Mouse (Mus musculus): Measurements from ENCODE around the gene 2610528J11Rik. TPM values are rescaled to one million over a fixed set of nuclear protein-coding genes. Genes with fewer than 3 reads are reported as not detected.
A peak's percentile ranks its signal among the peaks of the same experiment; 100 is the strongest.

The 2610528J11Rik gene
- total and polyA plus RNA-seq, 3 experiments, result not detected

DNA sequence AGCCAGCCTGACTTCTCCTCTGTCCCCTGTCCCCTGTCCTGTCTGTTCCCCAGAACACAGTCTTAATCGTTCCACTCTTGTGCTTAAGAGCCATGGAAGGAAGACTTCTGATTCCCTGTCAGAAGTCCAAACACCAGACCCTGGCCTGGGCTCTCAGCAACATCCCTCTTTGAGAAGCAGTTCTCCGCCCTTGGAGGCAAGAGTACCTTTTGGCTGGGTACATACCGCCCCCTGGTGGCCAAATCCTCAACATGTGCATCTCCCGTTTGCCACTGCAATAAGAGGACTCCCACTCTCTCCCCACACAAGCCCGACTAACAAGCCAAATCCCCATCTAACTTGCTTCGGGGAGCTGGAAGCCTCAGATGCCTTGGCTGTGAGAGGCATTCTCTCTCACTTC lies 49.3 kb downstream of the 2610528J11Rik start:
- in situ Hi-C loops (cut with MboI; ENCODE audit: low pct_ligation_motif_present, low pct_unique_long_range_greater_than_20kb, low sequenced_read_pairs), result no loop called here
- Histone ChIP-seq H3K36me3 (replicated peaks in 1 of 2; ENCODE audit: control insufficient read depth in 1 of 2, insufficient read depth in 1 of 2, low read length in 1 of 2) (no peaks in the 10 kb centered on the region), H3K27ac (ENCODE audit: insufficient read depth, low read depth) (no peak overlapping the region), H3K9me3 (replicated peaks; ENCODE audit: low read length) (peaks cover 9% of the 10 kb centered on the region), H3K27me3 (replicated peaks) (peaks cover 93% of the 10 kb centered on the region), H3K9ac (ENCODE audit: insufficient read depth, low read depth) (no peak overlapping the region), H3K4me2 (ENCODE audit: insufficient read depth, low read depth, poor library complexity, severe bottlenecking) (no peak overlapping the region), H3K79me2 (replicated peaks; ENCODE audit: control insufficient read depth, extremely low read depth, insufficient read depth, poor library complexity, severe bottlenecking) (no peaks in the 10 kb centered on the region), H3K4me3 (replicated peaks in 1 of 3; ENCODE audit: low read depth in 2 of 3, low read length in 2 of 3, poor library complexity in 1 of 3) (no peak overlapping the region), H3K4me1 (ENCODE audit: control insufficient read depth in 1 of 2, insufficient read depth in 2 of 2) (peaks cover 4% of the 10 kb centered on the region in 2 experiments; a peak in 2 of 4 replicates)
- peak; percentile 77 for DNase-seq (ENCODE audit: extremely low read depth)
- dilution Hi-C loops (cut with MboI; ENCODE audit: extremely low pct_ligation_motif_present, extremely low pct_unique_long_range_greater_than_20kb, low sequenced_read_pairs), result no loop called here
- TF ChIP-seq MYC (IDR thresholded peaks at IDR 0.05; ENCODE audit: low read depth, low read length), result peak; percentile 68; the same call in 1 of the 2 replicates
- TF ChIP-seq CTCF (conservative IDR thresholded peaks at IDR 0.05 in 1 of 2, IDR thresholded peaks at IDR 0.05 in 1 of 2; ENCODE audit: low read depth in 2 of 2, low read length in 2 of 2), result peak; percentile 81 to 84
- no peak for TF ChIP-seq TCF12 (IDR thresholded peaks at IDR 0.05; ENCODE audit: low read depth, low read length)
- no peak for TF ChIP-seq RCOR1 (conservative IDR thresholded peaks at IDR 0.05; ENCODE audit: low read depth, low read length)
- TF ChIP-seq SMC3 (IDR thresholded peaks at IDR 0.05; ENCODE audit: low read depth, low read length), result peak; percentile 52
- TF ChIP-seq USF2 (conservative IDR thresholded peaks at IDR 0.05; ENCODE audit: low read depth, low read length), result no peak
- no peak for TF ChIP-seq E2F4 (IDR thresholded peaks at IDR 0.05; ENCODE audit: insufficient replicate concordance, low read depth, low read length)
- no peak for TF ChIP-seq UBTF (IDR thresholded peaks at IDR 0.05; ENCODE audit: low read depth, low read length)
- no peak for TF ChIP-seq MXI1 (IDR thresholded peaks at IDR 0.05; ENCODE audit: low read depth, low read length)
- TF ChIP-seq ZC3H11A (IDR thresholded peaks at IDR 0.05; ENCODE audit: low read depth, low read length), result no peak
- no peak for TF ChIP-seq KAT2A (IDR thresholded peaks at IDR 0.05; ENCODE audit: insufficient replicate concordance, low read length)
- no peak for TF ChIP-seq NELFE (IDR thresholded peaks at IDR 0.05; ENCODE audit: low read depth, low read length)
- peak; percentile 78 for TF ChIP-seq RAD21 (IDR thresholded peaks at IDR 0.05; ENCODE audit: low read depth, low read length)

DNA sequence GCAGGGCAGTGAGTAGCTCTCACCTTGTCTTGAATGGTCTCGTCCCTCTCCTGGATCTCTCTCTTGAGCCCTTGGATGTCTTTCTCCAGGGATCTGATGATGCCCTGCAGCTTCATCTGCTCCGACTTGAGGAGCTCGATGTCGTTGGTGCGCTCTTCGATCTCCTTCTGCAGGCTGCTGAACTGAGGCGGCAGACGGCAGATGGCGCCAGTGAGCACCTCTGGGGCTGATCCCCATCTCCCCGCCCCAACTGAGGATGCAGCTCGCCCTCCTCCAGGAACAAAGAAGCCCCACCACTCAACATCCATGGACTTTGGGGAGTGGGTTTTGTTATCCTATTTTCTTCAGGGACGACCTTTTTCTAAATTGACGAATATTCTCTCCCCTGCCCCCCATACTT lies 52.5 kb downstream of the 2610528J11Rik start:
- dilution Hi-C loops (cut with MboI; ENCODE audit: extremely low pct_ligation_motif_present, extremely low pct_unique_long_range_greater_than_20kb, low sequenced_read_pairs), result no loop called here
- Histone ChIP-seq H3K4me1 (ENCODE audit: control insufficient read depth in 1 of 2, insufficient read depth in 2 of 2) (peaks cover 4% of the 10 kb centered on the region in 2 experiments; a peak in 2 of 4 replicates), H3K79me2 (replicated peaks; ENCODE audit: control insufficient read depth, extremely low read depth, insufficient read depth, poor library complexity, severe bottlenecking) (no peaks in the 10 kb centered on the region), H3K4me3 (replicated peaks in 1 of 3; ENCODE audit: low read depth in 2 of 3, low read length in 2 of 3, poor library complexity in 1 of 3) (no peak overlapping the region), H3K27ac (ENCODE audit: insufficient read depth, low read depth) (no peak overlapping the region), H3K4me2 (ENCODE audit: insufficient read depth, low read depth, poor library complexity, severe bottlenecking) (no peak overlapping the region), H3K9me3 (replicated peaks; ENCODE audit: low read length) (peaks cover 9% of the 10 kb centered on the region), H3K9ac (ENCODE audit: insufficient read depth, low read depth) (no peak overlapping the region), H3K36me3 (replicated peaks in 1 of 2; ENCODE audit: control insufficient read depth in 1 of 2, insufficient read depth in 1 of 2, low read length in 1 of 2) (no peaks in the 10 kb centered on the region), H3K27me3 (replicated peaks) (peaks cover 87% of the 10 kb centered on the region)
- in situ Hi-C loops (cut with MboI; ENCODE audit: low pct_ligation_motif_present, low pct_unique_long_range_greater_than_20kb, low sequenced_read_pairs), result no loop called here
- DNase-seq (ENCODE audit: extremely low read depth), result peak; percentile 25
- peak; percentile 21 to 61; a peak in 3 of 4 replicates for TF ChIP-seq CTCF (conservative IDR thresholded peaks at IDR 0.05 in 1 of 2, IDR thresholded peaks at IDR 0.05 in 1 of 2; ENCODE audit: low read depth in 2 of 2, low read length in 2 of 2)
- no peak for TF ChIP-seq MEF2A (IDR thresholded peaks at IDR 0.05; ENCODE audit: borderline replicate concordance, low read depth, low read length)
- TF ChIP-seq SMC3 (IDR thresholded peaks at IDR 0.05; ENCODE audit: low read depth, low read length), result peak; percentile 37

Other genes with a start within 250 kb of the 2610528J11Rik start
- 0.13 and 0.21 TPM in 2 replicates for gene Ptprf, start 235.6 kb upstream of the 2610528J11Rik start, total RNA-seq (2012; rRNA removed)
- gene Ptprf, start 235.6 kb upstream of the 2610528J11Rik start, total RNA-seq (2014; rRNA removed), result not detected in 2 replicates
- 0.11 and 0.14 TPM in 2 replicates for gene Ptprf, start 235.6 kb upstream of the 2610528J11Rik start, polyA plus RNA-seq (2012; ENCODE audit: insufficient read length, low read depth)
- 7.4 TPM in 2 replicates for gene Szt2, start 117.7 kb upstream of the 2610528J11Rik start, total RNA-seq (2012; rRNA removed)
- gene Szt2, start 117.7 kb upstream of the 2610528J11Rik start, total RNA-seq (2014; rRNA removed), result 2.9 and 3.2 TPM in 2 replicates
- gene Szt2, start 117.7 kb upstream of the 2610528J11Rik start, polyA plus RNA-seq (2012; ENCODE audit: insufficient read length, low read depth), result 15.1 and 18.9 TPM in 2 replicates
- 109 and 121 TPM in 2 replicates for gene Med8, start 117.7 kb upstream of the 2610528J11Rik start, total RNA-seq (2012; rRNA removed)
- 152 and 156 TPM in 2 replicates for gene Med8, start 117.7 kb upstream of the 2610528J11Rik start, total RNA-seq (2014; rRNA removed)
- gene Med8, start 117.7 kb upstream of the 2610528J11Rik start, polyA plus RNA-seq (2012; ENCODE audit: insufficient read length, low read depth), result 102 and 113 TPM in 2 replicates
- 45.9 and 47.1 TPM in 2 replicates for gene Elovl1, start 98.9 kb upstream of the 2610528J11Rik start, total RNA-seq (2012; rRNA removed)
- 56.3 and 61.1 TPM in 2 replicates for gene Elovl1, start 98.9 kb upstream of the 2610528J11Rik start, total RNA-seq (2014; rRNA removed)
- 83.9 and 110 TPM in 2 replicates for gene Elovl1, start 98.9 kb upstream of the 2610528J11Rik start, polyA plus RNA-seq (2012; ENCODE audit: insufficient read length, low read depth)
- 172 and 222 TPM in 2 replicates for gene Cdc20, start 89.6 kb upstream of the 2610528J11Rik start, total RNA-seq (2012; rRNA removed)
- gene Cdc20, start 89.6 kb upstream of the 2610528J11Rik start, total RNA-seq (2014; rRNA removed), result 213 and 224 TPM in 2 replicates
- 201 and 212 TPM in 2 replicates for gene Cdc20, start 89.6 kb upstream of the 2610528J11Rik start, polyA plus RNA-seq (2012; ENCODE audit: insufficient read length, low read depth)
- gene Mpl, start 69.5 kb upstream of the 2610528J11Rik start, total RNA-seq (2012; rRNA removed), result not detected in 2 replicates
- gene Mpl, start 69.5 kb upstream of the 2610528J11Rik start, total RNA-seq (2014; rRNA removed), result not detected in 2 replicates
- not detected in 2 replicates for gene Mpl, start 69.5 kb upstream of the 2610528J11Rik start, polyA plus RNA-seq (2012; ENCODE audit: insufficient read length, low read depth)
- gene Tie1, start 36.9 kb upstream of the 2610528J11Rik start, total RNA-seq (2012; rRNA removed), result not detected in 2 replicates
- not detected in 2 replicates for gene Tie1, start 36.9 kb upstream of the 2610528J11Rik start, total RNA-seq (2014; rRNA removed)
- not detected in 2 replicates for gene Tie1, start 36.9 kb upstream of the 2610528J11Rik start, polyA plus RNA-seq (2012; ENCODE audit: insufficient read length, low read depth)
- gene Tmem125, start 17.0 kb downstream of the 2610528J11Rik start, total RNA-seq (2012; rRNA removed), result not detected in 2 replicates
- not detected in 2 replicates for gene Tmem125, start 17.0 kb downstream of the 2610528J11Rik start, total RNA-seq (2014; rRNA removed)
- not detected in 2 replicates for gene Tmem125, start 17.0 kb downstream of the 2610528J11Rik start, polyA plus RNA-seq (2012; ENCODE audit: insufficient read length, low read depth)
- not detected in 2 replicates for gene Cfap57, start 93.8 kb downstream of the 2610528J11Rik start, total RNA-seq (2012; rRNA removed)
- gene Cfap57, start 93.8 kb downstream of the 2610528J11Rik start, total RNA-seq (2014; rRNA removed), result not detected in 2 replicates
- not detected in 2 replicates for gene Cfap57, start 93.8 kb downstream of the 2610528J11Rik start, polyA plus RNA-seq (2012; ENCODE audit: insufficient read length, low read depth)
- 167 and 209 TPM in 2 replicates for gene Ebna1bp2, start 93.8 kb downstream of the 2610528J11Rik start, total RNA-seq (2012; rRNA removed)
- gene Ebna1bp2, start 93.8 kb downstream of the 2610528J11Rik start, total RNA-seq (2014; rRNA removed), result 271 and 276 TPM in 2 replicates
- 257 and 309 TPM in 2 replicates for gene Ebna1bp2, start 93.8 kb downstream of the 2610528J11Rik start, polyA plus RNA-seq (2012; ENCODE audit: insufficient read length, low read depth)
- not detected in 2 replicates for gene Olfr62, start 132.0 kb downstream of the 2610528J11Rik start, total RNA-seq (2012; rRNA removed)
- gene Olfr62, start 132.0 kb downstream of the 2610528J11Rik start, total RNA-seq (2014; rRNA removed), result not detected in 2 replicates
- not detected in 2 replicates for gene Olfr62, start 132.0 kb downstream of the 2610528J11Rik start, polyA plus RNA-seq (2012; ENCODE audit: insufficient read length, low read depth)
- gene Olfr1342, start 165.8 kb downstream of the 2610528J11Rik start, total RNA-seq (2012; rRNA removed), result not detected in 2 replicates
- gene Olfr1342, start 165.8 kb downstream of the 2610528J11Rik start, total RNA-seq (2014; rRNA removed), result not detected in 2 replicates
- not detected in 2 replicates for gene Olfr1342, start 165.8 kb downstream of the 2610528J11Rik start, polyA plus RNA-seq (2012; ENCODE audit: insufficient read length, low read depth)
- not detected in 2 replicates for gene Olfr1341, start 176.5 kb downstream of the 2610528J11Rik start, total RNA-seq (2012; rRNA removed)
- not detected in 2 replicates for gene Olfr1341, start 176.5 kb downstream of the 2610528J11Rik start, total RNA-seq (2014; rRNA removed)
- not detected in 2 replicates for gene Olfr1341, start 176.5 kb downstream of the 2610528J11Rik start, polyA plus RNA-seq (2012; ENCODE audit: insufficient read length, low read depth)
- not detected in 2 replicates for gene Olfr1340, start 193.1 kb downstream of the 2610528J11Rik start, total RNA-seq (2012; rRNA removed)
- gene Olfr1340, start 193.1 kb downstream of the 2610528J11Rik start, total RNA-seq (2014; rRNA removed), result not detected in 2 replicates
- gene Olfr1340, start 193.1 kb downstream of the 2610528J11Rik start, polyA plus RNA-seq (2012; ENCODE audit: insufficient read length, low read depth), result not detected in 2 replicates
- gene Olfr1339, start 205.2 kb downstream of the 2610528J11Rik start, total RNA-seq (2012; rRNA removed), result not detected in 2 replicates
- not detected in 2 replicates for gene Olfr1339, start 205.2 kb downstream of the 2610528J11Rik start, total RNA-seq (2014; rRNA removed)
- gene Olfr1339, start 205.2 kb downstream of the 2610528J11Rik start, polyA plus RNA-seq (2012; ENCODE audit: insufficient read length, low read depth), result not detected in 2 replicates
- 0.04 TPM in 1 of 2 replicates, not detected in the other for gene Olfr1338, start 231.7 kb downstream of the 2610528J11Rik start, total RNA-seq (2012; rRNA removed)
- gene Olfr1338, start 231.7 kb downstream of the 2610528J11Rik start, total RNA-seq (2014; rRNA removed), result not detected in 2 replicates
- not detected in 2 replicates for gene Olfr1338, start 231.7 kb downstream of the 2610528J11Rik start, polyA plus RNA-seq (2012; ENCODE audit: insufficient read length, low read depth)